Mouse (Mus musculus): ENCODE results near the gene Adam21. TPM values are rescaled to one million over a fixed set of nuclear protein-coding genes. Genes with fewer than 3 reads are reported as not detected.
"Not testable (repeated sequence)": the region's sequence is repeated elsewhere in the genome, so short reads cannot be mapped to it uniquely, and the experiment has no call there.

Gene Adam21
- total and polyA plus RNA-seq, 3 experiments, result 0.22 TPM; not detected in 2

GRCm38 (mm10) chr12:81532316-81533028, 35.8 kb downstream of the Adam21 start, which contains the start of the genes Gm20498 and Synj2bp:
Gm20498 (minus strand) TSS chr12:81532905.
Synj2bp (minus strand) TSS chr12:81532911.
- Histone ChIP-seq H3K9me3 (replicated peaks) (no peaks in the 10 kb centered on the region), H3K4me1 (ENCODE audit: insufficient read depth, low read depth, low read length) (peaks cover 27% of the 10 kb centered on the region), H3K4me3 (ENCODE audit: low read depth, low read length) (peak within 1 kb of the TSS; percentile 77), H3K27me3 (ENCODE audit: insufficient read depth, low read length) (no peaks in the 10 kb centered on the region), H3K36me3 (replicated peaks) (peaks cover 11% of the 10 kb centered on the region)
- ATAC-seq (ENCODE audit: extremely low read depth, insufficient number of reproducible peaks, low FRiP score, poor library complexity, severe bottlenecking), result peak; percentile 93
- no peak for TF ChIP-seq TAL1 (conservative IDR thresholded peaks at IDR 0.05; ENCODE audit: low read depth, low read length)
- DNase-seq (ENCODE audit: low spot score), result peak; percentile 80

GRCm38 (mm10) chr12:81530587-81530986, 37.7 kb downstream of the Adam21 start:
- not testable (repeated sequence) for H3K9me3 ChIP-seq (replicated peaks); DNase-seq (ENCODE audit: low spot score); H3K27me3 ChIP-seq (ENCODE audit: insufficient read depth, low read length); ATAC-seq (ENCODE audit: extremely low read depth, insufficient number of reproducible peaks, low FRiP score, poor library complexity, severe bottlenecking)
- peak overlapping the region; percentile 3; the same call in 1 of the 2 replicates for H3K4me3 ChIP-seq (ENCODE audit: low read depth, low read length)
- H3K36me3 ChIP-seq (replicated peaks), result peaks cover 17% of the 10 kb centered on the region
- peaks cover 24% of the 10 kb centered on the region for H3K4me1 ChIP-seq (ENCODE audit: insufficient read depth, low read depth, low read length)

Other genes with a start within 250 kb of the Adam21 start
- not detected in 2 replicates for gene Slc8a3, start 235.3 kb downstream of the Adam21 start, total RNA-seq (2014; fragmentation: Nextera tagmentation)
- gene Slc8a3, start 235.3 kb downstream of the Adam21 start, total RNA-seq (2017), result 0.12 and 0.16 TPM in 2 replicates
- gene Slc8a3, start 235.3 kb downstream of the Adam21 start, polyA plus RNA-seq (2012), result not detected in 2 replicates
- gene Gm4787, start 189.0 kb downstream of the Adam21 start, total RNA-seq (2014; fragmentation: Nextera tagmentation), result 0.68 and 2.2 TPM in 2 replicates
- gene Gm4787, start 189.0 kb downstream of the Adam21 start, total RNA-seq (2017), result 0.70 and 0.82 TPM in 2 replicates
- not detected in 2 replicates for gene Gm4787, start 189.0 kb downstream of the Adam21 start, polyA plus RNA-seq (2012)
- gene Adam4, start 146.5 kb downstream of the Adam21 start, total RNA-seq (2014; fragmentation: Nextera tagmentation), result 2.6 and 3.0 TPM in 2 replicates
- gene Adam4, start 146.5 kb downstream of the Adam21 start, total RNA-seq (2017), result 0.99 and 1.5 TPM in 2 replicates
- gene Adam4, start 146.5 kb downstream of the Adam21 start, polyA plus RNA-seq (2012), result not detected in 2 replicates
- 144 and 205 TPM in 2 replicates for gene Cox16, start 83.3 kb downstream of the Adam21 start, total RNA-seq (2014; fragmentation: Nextera tagmentation)
- 159 and 166 TPM in 2 replicates for gene Cox16, start 83.3 kb downstream of the Adam21 start, total RNA-seq (2017)
- gene Cox16, start 83.3 kb downstream of the Adam21 start, polyA plus RNA-seq (2012), result 28.1 and 64.2 TPM in 2 replicates
- 30.3 and 44.0 TPM in 2 replicates for gene Gm20498, start 35.6 kb downstream of the Adam21 start, total RNA-seq (2014; fragmentation: Nextera tagmentation)
- gene Gm20498, start 35.6 kb downstream of the Adam21 start, total RNA-seq (2017), result 99.1 and 116 TPM in 2 replicates
- 64.7 and 98.4 TPM in 2 replicates for gene Gm20498, start 35.6 kb downstream of the Adam21 start, polyA plus RNA-seq (2012)
- 80.0 and 81.6 TPM in 2 replicates for gene Synj2bp, start 35.6 kb downstream of the Adam21 start, total RNA-seq (2014; fragmentation: Nextera tagmentation)
- 103 and 123 TPM in 2 replicates for gene Synj2bp, start 35.6 kb downstream of the Adam21 start, total RNA-seq (2017)
- gene Synj2bp, start 35.6 kb downstream of the Adam21 start, polyA plus RNA-seq (2012), result 3.5 and 5.3 TPM in 2 replicates
- gene Med6, start 26.5 kb upstream of the Adam21 start, total RNA-seq (2014; fragmentation: Nextera tagmentation), result 45.0 and 46.7 TPM in 2 replicates
- 167 and 180 TPM in 2 replicates for gene Med6, start 26.5 kb upstream of the Adam21 start, total RNA-seq (2017)
- 2.8 and 4.2 TPM in 2 replicates for gene Med6, start 26.5 kb upstream of the Adam21 start, polyA plus RNA-seq (2012)
- not detected in 2 replicates for gene Ttc9, start 62.8 kb upstream of the Adam21 start, total RNA-seq (2014; fragmentation: Nextera tagmentation)
- gene Ttc9, start 62.8 kb upstream of the Adam21 start, total RNA-seq (2017), result 0.12 and 0.27 TPM in 2 replicates
- not detected in 2 replicates for gene Ttc9, start 62.8 kb upstream of the Adam21 start, polyA plus RNA-seq (2012)
- gene Map3k9, start 212.7 kb upstream of the Adam21 start, total RNA-seq (2014; fragmentation: Nextera tagmentation), result 0.53 TPM in 1 of 2 replicates, not detected in the other
- 0.11 and 0.12 TPM in 2 replicates for gene Map3k9, start 212.7 kb upstream of the Adam21 start, total RNA-seq (2017)
- gene Map3k9, start 212.7 kb upstream of the Adam21 start, polyA plus RNA-seq (2012), result not detected in 2 replicates

Measured in G1E (cell line).